In genomic region chr6:142920901-142921300, GRCm38 (mm10) we compare ENCODE assay signal across 17 mouse cellular contexts. TPM values are rescaled to one million over a fixed set of nuclear protein-coding genes. Genes with fewer than 3 reads are reported as not detected.
A peak's percentile ranks its signal among the peaks of the same experiment; 100 is the strongest.
DNase-seq lines count a peak whose midpoint lies in the region; ATAC-seq and TF ChIP-seq lines count a peak whose summit lies in the region.
"Had no signal": no experiment of that assay in that cellular context is flagged by ENCODE, and none has a peak within 500 bp of the region (broad histone marks: within the 10 kb centered on the region; RNA-seq: fewer than 3 reads in every experiment).

No protein-coding gene starts in this region.

- TF ChIP-seq CTCF in forebrain, postnatal 0 days (IDR thresholded peaks at IDR 0.05; ENCODE audit: low read depth), result no peak
- TF ChIP-seq CTCF in liver, adult 2 months (IDR thresholded peaks at IDR 0.05; ENCODE audit: low read depth, low read length), result no peak
- no peak for TF ChIP-seq CTCF in liver, postnatal 0 days (IDR thresholded peaks at IDR 0.05; ENCODE audit: low read depth)

- no peaks in the 10 kb centered on the region for H3K27me3 ChIP-seq in forebrain, postnatal 0 days (ENCODE audit: insufficient read depth, low read length)
- H3K27me3 ChIP-seq in forebrain, embryonic 11.5 days (ENCODE audit: control insufficient read depth, insufficient read depth, low read length), result no peaks in the 10 kb centered on the region
- H3K27me3 ChIP-seq in liver, adult 2 months (ENCODE audit: control insufficient read depth, insufficient read depth, low read length), result no peaks in the 10 kb centered on the region
- no peaks in the 10 kb centered on the region for H3K27me3 ChIP-seq in liver, postnatal 0 days (ENCODE audit: insufficient read depth, low read length)
- no peaks in the 10 kb centered on the region for H3K27me3 ChIP-seq in midbrain, embryonic 15.5 days (replicated peaks)
- H3K27me3 ChIP-seq in limb, embryonic 10.5 days (ENCODE audit: low read depth, poor library complexity, severe bottlenecking), result no peaks in the 10 kb centered on the region
- H3K27me3 ChIP-seq: limb, embryonic 15.5 days; lung, embryonic 15.5 days; stomach, embryonic 15.5 days had no signal

- ATAC-seq in forebrain, postnatal 0 days, result no peak
- ATAC-seq in forebrain, embryonic 11.5 days (replicated peaks; ENCODE audit: low FRiP score), result no peak
- no peak for ATAC-seq in liver, postnatal 0 days
- no peak for ATAC-seq in midbrain, embryonic 15.5 days (replicated peaks)

- no peak overlapping the region for H3K9ac ChIP-seq in forebrain, postnatal 0 days
- H3K9ac ChIP-seq in forebrain, embryonic 11.5 days (ENCODE audit: low read length), result no peak overlapping the region
- H3K9ac ChIP-seq in liver, adult 2 months (ENCODE audit: low read depth, low read length), result no peak overlapping the region
- no peak overlapping the region for H3K9ac ChIP-seq in liver, postnatal 0 days (replicated peaks)
- no peak overlapping the region for H3K9ac ChIP-seq in midbrain, embryonic 15.5 days
- H3K9ac ChIP-seq: limb, embryonic 15.5 days; lung, embryonic 15.5 days; stomach, embryonic 15.5 days had no signal

- no peak for TF ChIP-seq POLR2A in liver, adult 2 months (IDR thresholded peaks at IDR 0.05; ENCODE audit: extremely low read depth, insufficient read depth, low read length)

- H3K9me3 ChIP-seq in forebrain, postnatal 0 days (ENCODE audit: low read length), result no peaks in the 10 kb centered on the region
- no peaks in the 10 kb centered on the region for H3K9me3 ChIP-seq in forebrain, embryonic 11.5 days (ENCODE audit: control insufficient read depth, low read length)
- no peaks in the 10 kb centered on the region for H3K9me3 ChIP-seq in liver, postnatal 0 days (ENCODE audit: low read length)
- no peaks in the 10 kb centered on the region for H3K9me3 ChIP-seq in midbrain, embryonic 15.5 days
- H3K9me3 ChIP-seq in limb, embryonic 10.5 days (replicated peaks), result no peaks in the 10 kb centered on the region
- H3K9me3 ChIP-seq: hindbrain, embryonic 10.5 days; limb, embryonic 15.5 days; lung, embryonic 15.5 days; stomach, embryonic 15.5 days had no signal

- no peak overlapping the region for H3K4me2 ChIP-seq in forebrain, postnatal 0 days (ENCODE audit: low read depth)
- no peak overlapping the region for H3K4me2 ChIP-seq in forebrain, embryonic 11.5 days (ENCODE audit: low read depth, low read length, severe bottlenecking)
- no peak overlapping the region for H3K4me2 ChIP-seq in liver, postnatal 0 days (ENCODE audit: low read depth, low read length)
- H3K4me2 ChIP-seq in midbrain, embryonic 15.5 days, result no peak overlapping the region
- H3K4me2 ChIP-seq: limb, embryonic 15.5 days; lung, embryonic 15.5 days; stomach, embryonic 15.5 days had no signal

- peak; percentile 18 for DNase-seq in forebrain, postnatal 0 days
- DNase-seq in forebrain, embryonic 11.5 days (ENCODE audit: low spot score), result no peak
- peak; percentile 26 for DNase-seq in liver, adult 2 months (ENCODE audit: extremely low read depth, low read depth, low spot score)
- no peak for DNase-seq in liver, postnatal 0 days
- DNase-seq in heart, adult 9 months (ENCODE audit: low spot score in 2 of 2), result peak; percentile 11 to 50
- DNase-seq in B cell, adult 2 months, result no peak
- no peak for DNase-seq in limb, embryonic 10.5 days (ENCODE audit: low spot score)
- DNase-seq: layer of hippocampus, postnatal 36 days; thymus, postnatal 14 days had no signal

- no peaks in the 10 kb centered on the region; the same call in 1 of the 2 replicates for H3K4me1 ChIP-seq in forebrain, postnatal 0 days (ENCODE audit: insufficient read depth)
- no peaks in the 10 kb centered on the region for H3K4me1 ChIP-seq in forebrain, embryonic 11.5 days (replicated peaks; ENCODE audit: control insufficient read depth, insufficient read depth, low read length)
- H3K4me1 ChIP-seq in liver, adult 2 months (ENCODE audit: control insufficient read depth, insufficient read depth, low read length), result no peaks in the 10 kb centered on the region
- no peaks in the 10 kb centered on the region for H3K4me1 ChIP-seq in liver, postnatal 0 days (ENCODE audit: insufficient read depth)
- H3K4me1 ChIP-seq in midbrain, embryonic 15.5 days, result peaks cover 1% of the 10 kb centered on the region; the same call in 1 of the 2 replicates
- no peaks in the 10 kb centered on the region for H3K4me1 ChIP-seq in limb, embryonic 10.5 days
- H3K4me1 ChIP-seq: limb, embryonic 15.5 days; lung, embryonic 15.5 days; stomach, embryonic 15.5 days had no signal

- no peaks in the 10 kb centered on the region for H3K79me2 ChIP-seq in liver, adult 2 months (ENCODE audit: control insufficient read depth, insufficient read depth, low read length)

- H3K27ac ChIP-seq in forebrain, postnatal 0 days (ENCODE audit: low read depth, low read length), result no peak overlapping the region
- H3K27ac ChIP-seq in forebrain, embryonic 11.5 days (ENCODE audit: low read depth, low read length), result no peak overlapping the region
- H3K27ac ChIP-seq in liver, adult 2 months (replicated peaks; ENCODE audit: insufficient read depth, low read depth, low read length), result no peak overlapping the region
- H3K27ac ChIP-seq in liver, postnatal 0 days (ENCODE audit: low read depth), result no peak overlapping the region
- H3K27ac ChIP-seq in midbrain, embryonic 15.5 days, result no peak overlapping the region
- no peak overlapping the region for H3K27ac ChIP-seq in limb, embryonic 10.5 days
- H3K27ac ChIP-seq: limb, embryonic 15.5 days; lung, embryonic 15.5 days; stomach, embryonic 15.5 days had no signal

- WGBS in forebrain, postnatal 0 days, result 30% methylated on average over 5 of the region's 5 CpGs
- 81% methylated on average over 5 of the region's 5 CpGs for WGBS in forebrain, embryonic 11.5 days
- 64% methylated on average over 5 of the region's 5 CpGs for WGBS in liver, adult 2 months
- WGBS in liver, postnatal 0 days (ENCODE audit: insufficient replicate concordance), result 57% methylated on average over 5 of the region's 5 CpGs
- WGBS in midbrain, embryonic 15.5 days, result 69% methylated on average over 5 of the region's 5 CpGs
- 86% methylated on average over 5 of the region's 5 CpGs for WGBS in limb, embryonic 10.5 days

- TF ChIP-seq EP300 in liver, postnatal 0 days (IDR thresholded peaks at IDR 0.05; ENCODE audit: low read depth), result no peak

- no peaks in the 10 kb centered on the region for H3K36me3 ChIP-seq in forebrain, postnatal 0 days (ENCODE audit: insufficient read depth)
- no peaks in the 10 kb centered on the region for H3K36me3 ChIP-seq in forebrain, embryonic 11.5 days (ENCODE audit: control insufficient read depth, insufficient read depth, low read length)
- H3K36me3 ChIP-seq in liver, adult 2 months (ENCODE audit: control insufficient read depth, insufficient read depth, low read length), result no peaks in the 10 kb centered on the region
- H3K36me3 ChIP-seq in liver, postnatal 0 days (replicated peaks; ENCODE audit: insufficient read depth, low read length), result no peaks in the 10 kb centered on the region
- H3K36me3 ChIP-seq in midbrain, embryonic 15.5 days (replicated peaks), result no peaks in the 10 kb centered on the region
- no peaks in the 10 kb centered on the region for H3K36me3 ChIP-seq in limb, embryonic 10.5 days
- H3K36me3 ChIP-seq: hindbrain, embryonic 10.5 days; limb, embryonic 15.5 days; lung, embryonic 15.5 days; stomach, embryonic 15.5 days had no signal

- no peak overlapping the region for H3K4me3 ChIP-seq in forebrain, postnatal 0 days (ENCODE audit: low read depth, low read length)
- H3K4me3 ChIP-seq in forebrain, embryonic 11.5 days (ENCODE audit: low read depth, low read length), result no peak overlapping the region
- H3K4me3 ChIP-seq in liver, adult 2 months (ENCODE audit: insufficient read depth, low read depth, low read length), result no peak overlapping the region
- H3K4me3 ChIP-seq in liver, postnatal 0 days (ENCODE audit: low read depth, low read length), result no peak overlapping the region
- no peak overlapping the region for H3K4me3 ChIP-seq in midbrain, embryonic 15.5 days
- no peak overlapping the region for H3K4me3 ChIP-seq in limb, embryonic 10.5 days
- H3K4me3 ChIP-seq: erythroblast, embryonic 14.5 days; hindbrain, embryonic 10.5 days; limb, embryonic 15.5 days; lung, embryonic 15.5 days; myocyte; stomach, embryonic 15.5 days had no signal

RNA-seq across cellular contexts. Expression of gene St8sia1, which starts 43.4 kb away (rescaled TPM):
- 10.8 and 15.5 TPM in 2 replicates for total RNA-seq in forebrain, postnatal 0 days (2014; rRNA removed)
- 2.3 and 3.5 TPM in 2 replicates for polyA plus RNA-seq in forebrain, postnatal 0 days (2015; fragmentation: Nextera tagmentation; extraction: Ambion mirVana)
- polyA plus RNA-seq in forebrain, embryonic 11.5 days (2014; fragmentation: Nextera tagmentation; extraction: Ambion mirVana), result 2.4 and 3.1 TPM in 2 replicates
- under 0.01 TPM in 2 replicates for total RNA-seq in liver, adult 2 months (2014; rRNA removed)
- 0.01 and 0.02 TPM in 2 replicates for polyA plus RNA-seq in liver, adult 2 months (2012; rRNA removed)
- 0.05 and 0.22 TPM in 2 replicates for polyA plus RNA-seq in liver, postnatal 0 days (2015; fragmentation: Nextera tagmentation; extraction: Ambion mirVana)
- 8.8 and 9.2 TPM in 2 replicates for polyA plus RNA-seq in midbrain, embryonic 15.5 days (2015; fragmentation: Nextera tagmentation; extraction: Ambion mirVana)
- 0.73 and 0.91 TPM in 2 replicates for polyA plus RNA-seq in limb, embryonic 10.5 days (2016; fragmentation: Nextera tagmentation; extraction: Ambion mirVana)
- total RNA-seq: MEL had no signal
- polyA plus RNA-seq: erythroblast, embryonic 14.5 days had no signal

Comparison
In these comparisons a context has a peak if more than half of its experiments do, and no peak if none do; other contexts are left out.
1. DNase-seq: peak in forebrain, postnatal 0 days (single experiment), liver, adult 2 months (single experiment) and heart, adult 9 months (2 of 2); none in forebrain, embryonic 11.5 days (single experiment), liver, postnatal 0 days (single experiment), B cell, adult 2 months (0 of 2) and limb, embryonic 10.5 days (single experiment).